Mouse (Mus musculus) neural tube, embryonic 15.5 days (tissue): ENCODE results near the gene Ipo9. TPM values are rescaled to one million over a fixed set of nuclear protein-coding genes. Genes with fewer than 3 reads are reported as not detected.

ENCODE experiments used
- ATAC-seq: fragments of 200-750 bp; cut with Nextera tagmentation; 2 replicates; pipeline ENCODE4 v1.8.0; 2017; ENCODE audit warnings: mild to moderate bottlenecking, moderate TSS enrichment, moderate library complexity; ENCODE audit not compliant: low FRiP score
- H3K27ac ChIP-seq: fragments of 300-500 bp; sonication (generic); replicated peaks from 2 replicates; pipeline ENCODE4 v1.5.1; 2015; ENCODE audit warnings: mild to moderate bottlenecking, inconsistent platforms
- H3K27me3 ChIP-seq: fragments of 300-500 bp; sonication (generic); replicated peaks from 2 replicates; pipeline ENCODE4 v1.6.1; 2015; ENCODE audit warnings: inconsistent platforms
- H3K36me3 ChIP-seq: fragments of 300-500 bp; sonication (generic); 2 replicates; pipeline ENCODE4 v1.6.1; 2015; ENCODE audit warnings: inconsistent platforms
- H3K4me1 ChIP-seq: fragments of 300-500 bp; sonication (generic); 2 replicates; pipeline ENCODE4 v1.6.1; 2015; ENCODE audit warnings: inconsistent platforms
- H3K4me2 ChIP-seq: fragments of 300-500 bp; sonication (generic); 2 replicates; pipeline ENCODE4 v1.6.1; 2015; ENCODE audit warnings: inconsistent platforms, mild to moderate bottlenecking, moderate library complexity
- H3K4me3 ChIP-seq: fragments of 300-500 bp; sonication (generic); replicated peaks from 2 replicates; pipeline ENCODE4 v1.5.1; 2015; ENCODE audit warnings: mild to moderate bottlenecking, inconsistent platforms
- H3K9ac ChIP-seq: fragments of 300-500 bp; sonication (generic); replicated peaks from 2 replicates; pipeline ENCODE4 v1.6.1; 2015; ENCODE audit warnings: mild to moderate bottlenecking, inconsistent platforms
- H3K9me3 ChIP-seq: fragments of 300-500 bp; sonication (generic); replicated peaks from 2 replicates; pipeline ENCODE4 v1.6.1; 2016; ENCODE audit warnings: inconsistent platforms
- WGBS: fragments of 180-500 bp; shearing (Covaris S2); methylation state at CpG from one replicate; pipeline ENCODE4 v1.1.7; 2015; ENCODE audit warnings: mixed read lengths; 5-methylcytosine and 5-hydroxymethylcytosine counted together
- polyA plus RNA-seq: library from polyadenylated mRNA; unstranded; fragments of >200 nt; fragmentation: Nextera tagmentation; extraction: Ambion mirVana; gene quantifications from 2 replicates; pipeline ENCODE4 v1.2.1, GENCODE M21; 2015

The Ipo9 gene
- polyA plus RNA-seq, 1 experiment from 2014 or later, result 109 TPM

- Histone ChIP-seq H3K4me1 (peaks cover 33% of the 10 kb centered on the region), H3K9me3 (no peaks in the 10 kb centered on the region), H3K27ac (no peak overlapping the region), H3K4me2 (no peak overlapping the region), H3K4me3 (no peak overlapping the region), H3K9ac (no peak overlapping the region), H3K27me3 (no peaks in the 10 kb centered on the region), H3K36me3 (0 out of 2 replicates have a peak, but pooled peaks cover 3% of the 10 kb centered on the region)
- no peak for ATAC-seq
- WGBS, result 79% methylated on average over 8 of the region's 8 CpGs
Measured at GRCm38 (mm10) chr1:135367595-135367994, 62.7 kb downstream of the Ipo9 start.

GRCm38 (mm10) chr1:135367005-135367404 lies 63.3 kb downstream of the Ipo9 start:
- Histone ChIP-seq H3K27me3 (no peaks in the 10 kb centered on the region), H3K9me3 (no peaks in the 10 kb centered on the region), H3K4me3 (no peak overlapping the region), H3K9ac (no peak overlapping the region), H3K4me2 (no peak overlapping the region), H3K27ac (no peak overlapping the region), H3K36me3 (0 out of 2 replicates have a peak, but pooled peaks cover 3% of the 10 kb centered on the region), H3K4me1 (peaks cover 27% of the 10 kb centered on the region)
- ATAC-seq, result no peak
- 81% methylated on average over 7 of the region's 7 CpGs for WGBS

DNA sequence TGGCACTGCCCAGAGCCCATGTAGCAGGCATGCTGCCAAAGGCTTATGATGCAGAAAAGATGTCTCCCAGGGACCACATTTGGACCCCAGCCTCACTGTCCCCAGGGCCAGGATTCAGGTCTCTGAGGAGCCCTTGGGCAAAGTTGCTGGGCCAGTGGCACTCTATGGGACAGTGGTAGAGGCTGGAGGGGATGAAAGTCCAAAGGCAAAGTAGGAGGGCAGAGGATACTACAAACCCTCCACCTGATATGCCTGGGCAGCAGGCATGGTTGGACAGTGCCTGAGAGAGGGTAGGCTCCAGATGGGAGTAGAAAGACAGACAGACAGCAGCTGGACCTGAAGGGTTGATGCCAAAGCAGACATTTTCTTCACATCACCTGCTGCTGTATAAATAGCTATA lies 63.9 kb downstream of the Ipo9 start:
- no peak overlapping the region for H3K27ac ChIP-seq
- 0 out of 2 replicates have a peak, but pooled peaks cover 3% of the 10 kb centered on the region for H3K36me3 ChIP-seq
- no peak overlapping the region for H3K4me2 ChIP-seq
- no peak overlapping the region for H3K9ac ChIP-seq
- no peaks in the 10 kb centered on the region for H3K27me3 ChIP-seq
- no peaks in the 10 kb centered on the region for H3K9me3 ChIP-seq
- no peak for ATAC-seq
- no peak overlapping the region for H3K4me3 ChIP-seq
- H3K4me1 ChIP-seq, result peaks cover 21% of the 10 kb centered on the region

GRCm38 (mm10) chr1:135363446-135363845 lies 66.9 kb downstream of the Ipo9 start:
- Histone ChIP-seq H3K4me2 (no peak overlapping the region), H3K4me3 (no peak overlapping the region), H3K9ac (no peak overlapping the region), H3K4me1 (peaks cover 7% of the 10 kb centered on the region), H3K9me3 (no peaks in the 10 kb centered on the region), H3K27me3 (no peaks in the 10 kb centered on the region), H3K36me3 (no peaks in the 10 kb centered on the region), H3K27ac (no peak overlapping the region)
- 91% methylated on average over 8 of the region's 8 CpGs for WGBS
- ATAC-seq, result no peak

DNA sequence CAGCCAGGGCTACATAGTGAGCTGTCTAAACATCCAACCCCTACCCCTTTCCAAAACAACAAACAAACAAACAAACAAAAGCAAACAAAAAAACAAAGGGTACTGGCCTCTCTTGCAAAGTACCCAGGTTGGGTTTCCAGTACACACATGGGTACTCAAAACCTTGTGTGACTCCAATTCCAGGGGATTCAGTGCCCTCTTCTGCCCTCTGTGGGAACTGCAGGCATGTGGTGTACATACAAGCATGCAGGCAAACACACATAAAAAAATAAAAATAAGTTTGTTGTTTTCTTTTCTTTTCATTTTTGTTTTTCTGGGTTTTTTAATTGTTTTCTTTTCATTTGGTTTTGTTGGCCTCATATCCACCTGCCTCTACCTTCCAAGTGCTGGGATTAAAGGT lies 68.2 kb downstream of the Ipo9 start:
- no peak for ATAC-seq
- Histone ChIP-seq H3K36me3 (no peaks in the 10 kb centered on the region), H3K27me3 (no peaks in the 10 kb centered on the region), H3K9ac (no peak overlapping the region), H3K4me3 (no peak overlapping the region), H3K27ac (no peak overlapping the region), H3K4me1 (no peaks in the 10 kb centered on the region), H3K9me3 (no peaks in the 10 kb centered on the region), H3K4me2 (no peak overlapping the region)

- Histone ChIP-seq H3K4me3 (no peak overlapping the region), H3K27ac (no peak overlapping the region), H3K36me3 (no peaks in the 10 kb centered on the region), H3K27me3 (no peaks in the 10 kb centered on the region), H3K9ac (no peak overlapping the region), H3K4me2 (no peak overlapping the region), H3K4me1 (no peaks in the 10 kb centered on the region), H3K9me3 (no peaks in the 10 kb centered on the region)
- ATAC-seq, result no peak
- 56% methylated on average over 4 of the region's 4 CpGs for WGBS
Measured at GRCm38 (mm10) chr1:135361491-135361890, 68.8 kb downstream of the Ipo9 start.

DNA sequence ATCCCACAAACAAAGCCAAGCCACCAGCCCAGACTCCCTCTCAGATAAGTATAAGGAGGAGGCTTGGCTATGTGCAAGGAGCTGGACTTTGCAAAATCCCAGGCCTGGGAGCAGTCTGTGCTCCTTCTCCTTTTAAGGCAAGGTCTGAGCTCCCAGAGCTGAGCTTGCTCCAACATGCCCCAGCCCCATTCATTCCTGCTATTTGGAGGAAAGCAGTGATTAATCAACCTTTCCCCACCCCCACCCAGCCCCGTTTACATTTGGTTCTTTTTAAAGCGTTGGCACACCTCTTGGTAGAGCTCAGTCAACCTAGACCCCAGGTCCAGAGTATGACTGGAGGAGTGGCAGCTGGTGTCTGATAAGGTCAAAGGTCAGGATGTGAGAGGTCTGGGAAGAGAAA lies 71.2 kb downstream of the Ipo9 start:
- WGBS, result 32% methylated on average over 2 of the region's 2 CpGs
- ATAC-seq, result no peak
- Histone ChIP-seq H3K9ac (no peak overlapping the region), H3K27me3 (no peaks in the 10 kb centered on the region), H3K4me3 (no peak overlapping the region), H3K4me2 (no peak overlapping the region), H3K4me1 (no peaks in the 10 kb centered on the region), H3K27ac (no peak overlapping the region), H3K9me3 (no peaks in the 10 kb centered on the region), H3K36me3 (no peaks in the 10 kb centered on the region)

GRCm38 (mm10) chr1:135351953-135352352 lies 78.3 kb downstream of the Ipo9 start:
- H3K27ac ChIP-seq, result no peak overlapping the region
- H3K36me3 ChIP-seq, result no peaks in the 10 kb centered on the region
- ATAC-seq, result no peak
- no peaks in the 10 kb centered on the region for H3K27me3 ChIP-seq
- 49% methylated on average over 3 of the region's 3 CpGs for WGBS
- no peak overlapping the region for H3K4me3 ChIP-seq
- no peaks in the 10 kb centered on the region for H3K4me1 ChIP-seq
- H3K9me3 ChIP-seq, result no peaks in the 10 kb centered on the region
- no peak overlapping the region for H3K4me2 ChIP-seq
- H3K9ac ChIP-seq, result no peak overlapping the region

DNA sequence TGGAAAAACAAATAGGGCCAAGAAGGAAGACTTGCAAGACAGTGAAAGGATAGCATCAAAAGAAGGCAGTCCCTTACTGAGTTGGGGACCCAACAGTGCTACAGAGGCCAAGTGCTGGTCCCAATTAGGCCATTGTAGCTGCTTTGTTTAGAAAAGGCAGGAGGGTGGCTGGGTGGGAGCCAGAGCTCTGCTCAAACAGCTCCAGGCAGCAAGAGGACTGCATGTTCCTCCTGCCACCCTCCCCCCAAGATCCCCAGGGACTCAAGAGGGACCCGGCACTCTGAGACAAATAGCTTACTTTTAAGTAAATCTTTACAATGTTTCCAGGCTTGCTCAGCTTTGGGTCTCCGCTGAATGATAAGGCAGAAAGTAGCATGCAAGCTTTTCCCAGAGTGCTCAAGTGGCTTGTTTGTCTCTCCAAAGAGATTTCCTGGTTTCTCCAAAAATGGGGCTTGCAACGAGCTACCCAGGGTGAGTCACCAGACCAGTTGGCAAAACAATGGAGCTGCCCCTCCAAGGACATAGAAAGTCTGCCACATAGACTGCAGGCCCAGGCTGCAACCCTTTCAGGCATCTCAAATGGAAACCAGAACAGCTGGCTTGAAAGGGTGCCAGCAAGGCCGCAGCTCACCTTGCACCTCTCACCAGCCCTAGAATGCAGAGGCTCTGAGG lies 82.7 kb downstream of the Ipo9 start:
- no peaks in the 10 kb centered on the region for H3K9me3 ChIP-seq
- H3K27ac ChIP-seq, result no peak overlapping the region
- no peak overlapping the region for H3K4me3 ChIP-seq
- no peaks in the 10 kb centered on the region for H3K4me1 ChIP-seq
- 68% methylated on average over 4 of the region's 4 CpGs for WGBS
- no peak overlapping the region for H3K4me2 ChIP-seq
- no peaks in the 10 kb centered on the region for H3K36me3 ChIP-seq
- H3K27me3 ChIP-seq, result no peaks in the 10 kb centered on the region
- ATAC-seq, result no peak
- H3K9ac ChIP-seq, result no peak overlapping the region

GRCm38 (mm10) chr1:135346891-135347290 lies 83.4 kb downstream of the Ipo9 start:
- Histone ChIP-seq H3K27me3 (no peaks in the 10 kb centered on the region), H3K27ac (no peak overlapping the region), H3K4me3 (no peak overlapping the region), H3K4me1 (no peaks in the 10 kb centered on the region), H3K9ac (no peak overlapping the region), H3K9me3 (no peaks in the 10 kb centered on the region), H3K36me3 (no peaks in the 10 kb centered on the region), H3K4me2 (no peak overlapping the region)
- ATAC-seq, result no peak
- 65% methylated on average over 3 of the region's 3 CpGs for WGBS

- Histone ChIP-seq H3K4me1 (no peaks in the 10 kb centered on the region), H3K9me3 (no peaks in the 10 kb centered on the region), H3K36me3 (no peaks in the 10 kb centered on the region), H3K9ac (no peak overlapping the region), H3K4me3 (no peak overlapping the region), H3K27ac (no peak overlapping the region), H3K27me3 (no peaks in the 10 kb centered on the region), H3K4me2 (no peak overlapping the region)
- WGBS, result 75% methylated on average over 4 of the region's 4 CpGs
- ATAC-seq, result no peak
Measured at GRCm38 (mm10) chr1:135344026-135344425, 86.3 kb downstream of the Ipo9 start.

DNA sequence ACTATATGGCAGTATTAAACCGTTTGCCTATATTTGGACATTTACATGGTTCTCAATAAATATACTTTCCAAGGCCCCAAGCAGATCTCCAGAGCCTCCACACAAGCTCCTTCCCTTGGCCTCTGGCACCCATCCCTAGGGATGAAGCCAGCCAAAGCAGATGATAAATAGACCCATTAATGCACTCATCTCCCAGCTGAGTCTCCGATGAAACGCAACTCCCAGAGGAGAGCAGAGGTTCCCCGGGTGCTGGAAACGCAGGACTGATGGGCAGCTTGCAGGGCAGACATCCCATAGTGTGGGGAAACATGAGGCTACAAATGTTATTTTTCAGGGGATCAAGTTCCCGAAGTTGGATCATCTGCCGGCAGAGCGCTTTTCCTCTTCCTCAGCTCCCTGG lies 88.4 kb downstream of the Ipo9 start:
- no peaks in the 10 kb centered on the region for H3K36me3 ChIP-seq
- H3K4me3 ChIP-seq, result no peak overlapping the region
- WGBS, result 56% methylated on average over 8 of the region's 8 CpGs
- ATAC-seq, result no peak
- H3K9ac ChIP-seq, result no peak overlapping the region
- no peaks in the 10 kb centered on the region for H3K4me1 ChIP-seq
- no peaks in the 10 kb centered on the region for H3K27me3 ChIP-seq
- no peak overlapping the region for H3K27ac ChIP-seq
- H3K4me2 ChIP-seq, result no peak overlapping the region
- H3K9me3 ChIP-seq, result no peaks in the 10 kb centered on the region
